22 mouse cellular contexts compared by ENCODE assay signal in the genomic region with DNA sequence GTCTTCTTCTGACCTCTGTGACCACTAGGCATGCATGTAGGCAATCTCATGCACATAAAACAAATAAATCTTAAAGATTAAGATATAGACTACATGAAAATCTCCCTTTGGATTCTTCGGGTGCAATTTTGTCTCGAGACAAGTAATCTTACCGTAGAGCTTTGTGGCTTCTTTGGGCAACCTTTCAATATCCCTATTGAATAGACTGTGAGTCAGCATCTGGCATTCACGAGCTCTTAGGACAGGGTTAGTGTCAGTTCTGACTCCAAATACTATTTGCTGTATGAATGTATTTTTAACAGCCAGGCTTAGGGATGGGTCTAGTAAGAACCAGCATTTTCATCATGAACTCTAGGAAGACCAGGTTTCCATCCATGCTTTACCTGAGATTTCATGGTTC.
A peak's percentile ranks its signal among the peaks of the same experiment; 100 is the strongest.
DNase-seq lines count a peak whose midpoint lies in the region; ATAC-seq and TF ChIP-seq lines count a peak whose summit lies in the region.
"Had no signal": no experiment of that assay in that cellular context is flagged by ENCODE, and none has a peak within 500 bp of the region (broad histone marks: within the 10 kb centered on the region; RNA-seq: fewer than 3 reads in every experiment).

No protein-coding gene starts in this region.

- intact Hi-C loops in left cerebral cortex, adult 2 months (cut with DNase I): no loop called here

- no peak for ATAC-seq in forebrain, postnatal 0 days
- ATAC-seq: CD4-positive, CD25-positive, alpha-beta regulatory T cell, adult 4 months; forebrain, embryonic 15.5 days; intestine, postnatal 0 days; Patski had no signal

- WGBS in forebrain, postnatal 0 days: 92% methylated on average over 4 of the region's 4 CpGs

- no peak overlapping the region for H3K9ac ChIP-seq in forebrain, postnatal 0 days
- H3K9ac ChIP-seq: forebrain, embryonic 12.5 days; forebrain, embryonic 15.5 days; hindbrain, embryonic 12.5 days; hindbrain, embryonic 15.5 days had no signal

- no peak overlapping the region for H3K4me2 ChIP-seq in forebrain, postnatal 0 days (ENCODE audit: low read depth)
- H3K4me2 ChIP-seq: forebrain, embryonic 12.5 days; forebrain, embryonic 15.5 days; heart, embryonic 11.5 days; hindbrain, embryonic 12.5 days; hindbrain, embryonic 15.5 days had no signal

- no peak overlapping the region for H3K4me3 ChIP-seq in left cerebral cortex, adult 2 months
- no peak overlapping the region for H3K4me3 ChIP-seq in forebrain, postnatal 0 days (ENCODE audit: low read depth, low read length)
- H3K4me3 ChIP-seq: forebrain, embryonic 12.5 days; forebrain, embryonic 15.5 days; gastrocnemius, adult 2 months; hindbrain, embryonic 12.5 days; hindbrain, embryonic 15.5 days had no signal

- H3K27me3 ChIP-seq in forebrain, postnatal 0 days (ENCODE audit: insufficient read depth, low read length): no peaks in the 10 kb centered on the region
- H3K27me3 ChIP-seq: forebrain, embryonic 12.5 days; forebrain, embryonic 15.5 days; hindbrain, embryonic 12.5 days; hindbrain, embryonic 15.5 days; Patski had no signal

- no peaks in the 10 kb centered on the region for H3K4me1 ChIP-seq in forebrain, postnatal 0 days (ENCODE audit: insufficient read depth)
- H3K4me1 ChIP-seq: forebrain, embryonic 12.5 days; forebrain, embryonic 15.5 days; hindbrain, embryonic 12.5 days; hindbrain, embryonic 15.5 days had no signal

- no peak overlapping the region for H3K27ac ChIP-seq in left cerebral cortex, adult 2 months
- H3K27ac ChIP-seq in forebrain, postnatal 0 days (ENCODE audit: low read depth, low read length): no peak overlapping the region
- H3K27ac ChIP-seq: forebrain, embryonic 12.5 days; forebrain, embryonic 15.5 days; gastrocnemius, adult 2 months; hindbrain, embryonic 12.5 days; hindbrain, embryonic 15.5 days had no signal

- H3K36me3 ChIP-seq in forebrain, postnatal 0 days (ENCODE audit: insufficient read depth): no peaks in the 10 kb centered on the region
- H3K36me3 ChIP-seq: forebrain, embryonic 12.5 days; forebrain, embryonic 15.5 days; hindbrain, embryonic 12.5 days; hindbrain, embryonic 15.5 days had no signal

- H3K9me3 ChIP-seq in forebrain, postnatal 0 days (ENCODE audit: low read length): no peaks in the 10 kb centered on the region
- H3K9me3 ChIP-seq: forebrain, embryonic 12.5 days; forebrain, embryonic 15.5 days; hindbrain, embryonic 12.5 days; hindbrain, embryonic 15.5 days had no signal

- DNase-seq in 416B (ENCODE audit: low read depth): peak; percentile 16
- peak; percentile 26 for DNase-seq in adipocyte (ENCODE audit: low spot score)
- peak; percentile 30 for DNase-seq in skeletal muscle tissue, adult 2 months (ENCODE audit: low read depth, low spot score)
- no peak for DNase-seq in cerebellum, adult 9-11 months
- no peak for DNase-seq in left cerebral cortex, adult 2 months (ENCODE audit: extremely low spot score in 1 of 2, low spot score in 2 of 2)
- DNase-seq in forebrain, postnatal 0 days: no peak
- DNase-seq: adrenal gland, adult 2 months; adrenal gland, postnatal 14 days; cerebellum, adult 11 months; cerebellum, adult 8-10 months; cerebellum, postnatal 14 days; gastrocnemius, adult 2 months; gastrocnemius, postnatal 14 days; heart, adult 11 months had no signal

- no peak for TF ChIP-seq CTCF in left cerebral cortex, adult 2 months (IDR thresholded peaks at IDR 0.05)
- TF ChIP-seq CTCF in forebrain, postnatal 0 days (IDR thresholded peaks at IDR 0.05; ENCODE audit: low read depth): no peak

Comparison
In these comparisons a context has a peak if more than half of its experiments do, and no peak if none do; other contexts are left out.
1. DNase-seq: peak in 416B (single experiment), adipocyte (single experiment) and skeletal muscle tissue, adult 2 months (single experiment); none in cerebellum, adult 9-11 months (single experiment), left cerebral cortex, adult 2 months (0 of 2) and forebrain, postnatal 0 days (single experiment).